Mouse (Mus musculus): Measurements from ENCODE around the gene Eml3.
"Not testable (repeated sequence)": the region's sequence is repeated elsewhere in the genome, so short reads cannot be mapped to it uniquely, and the experiment has no call there.

Eml3 gene

GRCm38 (mm10) chr19:8929224-8930088, at the start of gene Eml3, which contains the start of gene Rom1:
Eml3 (plus strand) TSS chr19:8929552.
Rom1 (minus strand) TSS chr19:8929356.
- peak; percentile 88 to 91 for DNase-seq (ENCODE audit: low spot score in 2 of 2)

- DNase-seq (ENCODE audit: low spot score in 2 of 2) = peak; percentile 87 to 94
These were observed 48.9 kb upstream of the Eml3 start, which contains the start of gene Uqcc3 for GRCm38 (mm10) chr19:8880311-8881033. Uqcc3 (minus strand) TSS chr19:8880923.

- no peak for DNase-seq (ENCODE audit: low spot score in 2 of 2)
These were observed 48.3 kb upstream of the Eml3 start for GRCm38 (mm10) chr19:8881034-8881392.

- no peak for DNase-seq (ENCODE audit: low spot score in 2 of 2)
These were observed 45.7 kb upstream of the Eml3 start, which contains the start of the genes Lbhd1 and Gm49403 for GRCm38 (mm10) chr19:8883616-8884015. Lbhd1 (plus strand) TSS chr19:8883732. Gm49403 (plus strand) TSS chr19:8883930.

GRCm38 (mm10) chr19:8886916-8887584, 42.3 kb upstream of the Eml3 start:
- no peak for DNase-seq (ENCODE audit: low spot score in 2 of 2)

- no peak for DNase-seq (ENCODE audit: low spot score in 2 of 2)
These were observed 41.5 kb upstream of the Eml3 start for GRCm38 (mm10) chr19:8887585-8888463.

GRCm38 (mm10) chr19:8888511-8889385, 40.6 kb upstream of the Eml3 start, which contains the start of the genes 1810009A15Rik and Gm49416:
1810009A15Rik (plus strand) TSS chr19:8888853.
Gm49416 (plus strand) TSS chr19:8888926.
- DNase-seq (ENCODE audit: low spot score in 2 of 2) = peak; percentile 91 to 96

- DNase-seq (ENCODE audit: low spot score in 2 of 2) = peak; percentile 86 to 90
These were observed 36.3 kb upstream of the Eml3 start, which contains the start of gene Ints5 for GRCm38 (mm10) chr19:8892829-8893766. Ints5 (plus strand) TSS chr19:8893005.

GRCm38 (mm10) chr19:8895397-8895960, 33.9 kb upstream of the Eml3 start:
- DNase-seq (ENCODE audit: low spot score in 2 of 2) = no peak

- not testable (repeated sequence) for DNase-seq (ENCODE audit: low spot score in 2 of 2)
These were observed 33.1 kb upstream of the Eml3 start for GRCm38 (mm10) chr19:8896231-8896630.

- DNase-seq (ENCODE audit: low spot score in 2 of 2) = peak in 1 of 2 experiments; percentile 48
These were observed 32.0 kb upstream of the Eml3 start for GRCm38 (mm10) chr19:8897211-8897864.

GRCm38 (mm10) chr19:8897865-8898495, 31.4 kb upstream of the Eml3 start, which contains the start of gene Ganab:
Ganab (plus strand) TSS chr19:8898071.
- peak; percentile 89 to 98 for DNase-seq (ENCODE audit: low spot score in 2 of 2)

GRCm38 (mm10) chr19:8898576-8898975, 30.8 kb upstream of the Eml3 start:
- peak in 1 of 2 experiments; percentile 34 for DNase-seq (ENCODE audit: low spot score in 2 of 2)

- DNase-seq (ENCODE audit: low spot score in 2 of 2) = no peak
These were observed 30.3 kb upstream of the Eml3 start for GRCm38 (mm10) chr19:8899079-8899478.

GRCm38 (mm10) chr19:8903412-8903811, 25.9 kb upstream of the Eml3 start:
- no peak for DNase-seq (ENCODE audit: low spot score in 2 of 2)

GRCm38 (mm10) chr19:8908531-8908930, 20.8 kb upstream of the Eml3 start:
- no peak for DNase-seq (ENCODE audit: low spot score in 2 of 2)

- no peak for DNase-seq (ENCODE audit: low spot score in 2 of 2)
These were observed 17.5 kb upstream of the Eml3 start for GRCm38 (mm10) chr19:8911810-8912209.
